Mouse (Mus musculus) cortical plate, adult 2 months (tissue): ENCODE data around the gene Zfp84. TPM values are rescaled to one million over a fixed set of nuclear protein-coding genes. Genes with fewer than 3 reads are reported as not detected.

ENCODE experiments used
- H3K27ac ChIP-seq: fragments of 200-500 bp; 2 replicates; pipeline ENCODE4 v1.5.1; 2012; ENCODE audit warnings: low read length, control low read depth, inconsistent platforms; ENCODE audit not compliant: insufficient read depth
- H3K4me1 ChIP-seq: fragments of 200-500 bp; 2 replicates; pipeline ENCODE4 v1.6.1; 2011; ENCODE audit warnings: low read length; ENCODE audit not compliant: control insufficient read depth, insufficient read depth
- H3K4me3 ChIP-seq: fragments of 200-500 bp; 2 replicates; pipeline ENCODE4 v1.5.1; 2011; ENCODE audit warnings: mild to moderate bottlenecking, low read length, control low read depth; ENCODE audit not compliant: insufficient read depth
- CTCF ChIP-seq: fragments of 200-500 bp; IDR thresholded peaks from 2 replicates; pipeline ENCODE4 v1.5.1; 2011; ENCODE audit warnings: mild to moderate bottlenecking, control low read depth, low read length; ENCODE audit not compliant: insufficient read depth; ENCODE audit errors: extremely low read depth
- POLR2A ChIP-seq: fragments of 200-500 bp; IDR thresholded peaks from 2 replicates; pipeline ENCODE4 v1.6.1; 2011; ENCODE audit warnings: mild to moderate bottlenecking, low read length, control low read depth; ENCODE audit not compliant: insufficient read depth; ENCODE audit errors: extremely low read depth
- polyA plus RNA-seq: library from polyadenylated mRNA; depleted of rRNA; stranded (reverse); fragments of >200 nt; gene quantifications from 2 replicates; pipeline ENCODE4 v1.2.3, GENCODE M21; 2012

Gene Zfp84
- polyA plus RNA-seq, 1 experiment: 9.6 TPM

GRCm38 (mm10) chr7:29773503-29773902 is 5.2 kb downstream of the Zfp84 start:
- H3K27ac ChIP-seq: no peak overlapping the region
- no peak for TF ChIP-seq POLR2A
- TF ChIP-seq CTCF: no peak
- H3K4me3 ChIP-seq: no peak overlapping the region
- 0 out of 2 replicates have a peak, but pooled peaks cover 1% of the 10 kb centered on the region for H3K4me1 ChIP-seq

GRCm38 (mm10) chr7:29774371-29774770 is 6.0 kb downstream of the Zfp84 start:
- TF ChIP-seq CTCF (no peak), POLR2A (no peak)
- 0 out of 2 replicates have a peak, but pooled peaks cover under 1% of the 10 kb centered on the region for H3K4me1 ChIP-seq
- H3K4me3 ChIP-seq: no peak overlapping the region
- H3K27ac ChIP-seq: no peak overlapping the region

- Histone ChIP-seq H3K27ac (no peak overlapping the region), H3K4me3 (no peak overlapping the region), H3K4me1 (no peaks in the 10 kb centered on the region)
- TF ChIP-seq CTCF: no peak
- TF ChIP-seq POLR2A: no peak
These were observed 8.2 kb downstream of the Zfp84 start for GRCm38 (mm10) chr7:29776568-29776967.

DNA sequence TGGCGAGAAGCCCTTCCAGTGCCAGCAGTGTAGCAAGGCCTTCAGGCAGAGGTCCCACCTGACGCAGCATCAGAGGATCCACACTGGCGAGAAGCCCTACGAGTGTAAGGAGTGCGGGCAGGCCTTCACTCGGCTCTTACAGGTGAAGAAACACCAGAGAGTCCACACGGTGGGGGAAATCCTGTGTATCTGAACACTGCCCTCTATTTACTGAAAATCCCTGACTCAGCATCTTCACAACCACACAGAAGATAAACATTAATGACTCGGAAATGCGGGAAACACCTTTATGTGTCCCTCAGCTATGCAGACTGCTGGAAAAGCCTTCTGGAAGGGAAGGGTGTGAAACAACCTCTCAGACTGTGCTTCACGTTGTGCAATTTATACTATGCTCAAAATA is 9.0 kb downstream of the Zfp84 start:
- no peak for TF ChIP-seq CTCF
- no peak for TF ChIP-seq POLR2A
- Histone ChIP-seq H3K4me3 (no peak overlapping the region), H3K27ac (no peak overlapping the region), H3K4me1 (no peaks in the 10 kb centered on the region)

DNA sequence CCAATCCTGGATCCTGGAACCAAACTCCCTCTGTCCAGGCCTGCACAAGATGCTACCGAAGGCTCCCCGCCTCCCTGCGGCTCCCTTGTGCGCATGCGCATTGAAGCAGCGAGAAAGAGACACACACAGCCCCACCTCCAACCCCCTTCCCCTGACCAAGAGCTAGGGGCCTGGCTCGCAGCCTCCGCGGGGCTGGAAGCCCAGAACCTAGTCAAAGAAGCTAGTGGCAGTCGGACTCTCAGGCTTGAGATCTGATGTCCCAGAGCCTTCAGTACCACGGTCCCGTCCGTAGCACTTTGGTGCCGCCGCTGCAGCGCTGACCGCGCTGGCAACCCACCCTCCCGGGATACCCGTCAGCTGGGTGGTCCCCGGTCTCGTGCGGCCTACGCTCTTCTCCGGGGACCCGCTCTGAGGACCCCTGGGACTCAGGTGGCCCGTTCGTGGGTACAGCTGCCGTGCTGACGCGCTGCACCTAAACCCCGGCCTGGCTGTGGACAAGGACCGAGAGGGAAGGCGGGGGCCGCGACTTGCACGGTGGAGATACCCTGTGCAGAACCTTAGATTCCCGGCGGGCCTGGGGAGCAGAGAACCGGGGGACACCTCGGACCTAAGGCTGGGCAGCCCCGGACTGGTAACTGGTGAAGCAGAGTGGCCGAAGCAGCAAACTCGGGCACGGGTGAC is 15.7 kb downstream of the Zfp84 start, which contains the start of gene Zfp30:
Gene Zfp30, plus strand, starts transcription at position 128 of the 681 bp plus-strand sequence.
- peaks cover 2% of the 10 kb centered on the region; the same call in 1 of the 2 replicates for H3K4me1 ChIP-seq
- peak within 1 kb of the TSS; percentile 70 for H3K27ac ChIP-seq
- peak within 1 kb of the TSS; percentile 79 for H3K4me3 ChIP-seq
- TF ChIP-seq CTCF (no peak), POLR2A (peak; percentile 79; the same call in 1 of the 2 replicates)

DNA sequence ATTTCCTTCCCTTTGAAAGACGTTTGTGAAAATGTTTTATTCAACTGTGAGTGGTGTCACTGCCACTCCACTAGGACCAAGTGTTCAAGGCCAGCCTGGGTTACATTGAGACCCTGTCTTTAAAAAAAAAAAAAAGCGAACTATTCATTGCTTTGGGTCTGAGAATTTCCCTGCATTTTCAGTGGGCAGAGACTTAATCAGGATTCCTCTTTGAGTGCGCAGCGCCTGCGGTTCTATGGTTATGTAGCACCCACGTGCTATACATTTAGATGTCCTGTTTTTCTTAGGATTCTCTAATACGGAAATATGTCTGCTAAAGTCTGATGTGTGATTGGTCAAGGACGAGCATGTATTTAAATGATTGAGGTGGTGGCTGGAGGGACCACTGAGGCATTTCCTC is 16.7 kb downstream of the Zfp84 start:
- TF ChIP-seq CTCF (no peak), POLR2A (0 out of 2 replicates have a peak, but pooled peaks have one; percentile 20)
- Histone ChIP-seq H3K4me3 (peak overlapping the region; percentile 79), H3K4me1 (peaks cover 2% of the 10 kb centered on the region; the same call in 1 of the 2 replicates), H3K27ac (no peak overlapping the region)

DNA sequence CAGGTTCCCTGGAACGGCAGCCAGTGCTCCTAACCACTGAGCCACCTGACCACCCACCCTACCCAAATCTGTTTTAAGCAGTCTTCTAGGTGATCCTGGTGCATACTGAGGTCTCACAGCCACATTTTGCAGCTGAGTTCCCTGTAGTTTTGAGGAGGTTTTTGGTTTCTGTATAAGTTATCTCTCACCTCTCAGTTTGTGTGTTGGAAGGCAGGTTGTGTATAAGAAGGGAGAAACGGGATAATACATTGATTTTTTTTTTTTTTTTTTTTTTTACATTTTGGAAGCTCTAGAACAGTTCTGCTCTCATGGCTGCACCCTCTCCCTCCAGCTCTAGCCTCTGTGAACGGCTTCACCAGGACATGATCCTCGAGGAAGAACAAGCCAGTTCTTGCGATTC is 17.5 kb downstream of the Zfp84 start:
- H3K4me3 ChIP-seq: peak overlapping the region; percentile 79
- H3K27ac ChIP-seq: no peak overlapping the region
- TF ChIP-seq CTCF: no peak
- no peak for TF ChIP-seq POLR2A
- peaks cover 2% of the 10 kb centered on the region; the same call in 1 of the 2 replicates for H3K4me1 ChIP-seq

- TF ChIP-seq CTCF (no peak), POLR2A (no peak)
- H3K27ac ChIP-seq: no peak overlapping the region
- H3K4me1 ChIP-seq: no peaks in the 10 kb centered on the region
- no peak overlapping the region for H3K4me3 ChIP-seq
These were observed 24.6 kb downstream of the Zfp84 start for GRCm38 (mm10) chr7:29792906-29793305.

GRCm38 (mm10) chr7:29807046-29807445 is 38.7 kb downstream of the Zfp84 start:
- no peak overlapping the region for H3K4me3 ChIP-seq
- no peak overlapping the region for H3K27ac ChIP-seq
- TF ChIP-seq POLR2A: no peak
- TF ChIP-seq CTCF: no peak
- H3K4me1 ChIP-seq: no peaks in the 10 kb centered on the region

DNA sequence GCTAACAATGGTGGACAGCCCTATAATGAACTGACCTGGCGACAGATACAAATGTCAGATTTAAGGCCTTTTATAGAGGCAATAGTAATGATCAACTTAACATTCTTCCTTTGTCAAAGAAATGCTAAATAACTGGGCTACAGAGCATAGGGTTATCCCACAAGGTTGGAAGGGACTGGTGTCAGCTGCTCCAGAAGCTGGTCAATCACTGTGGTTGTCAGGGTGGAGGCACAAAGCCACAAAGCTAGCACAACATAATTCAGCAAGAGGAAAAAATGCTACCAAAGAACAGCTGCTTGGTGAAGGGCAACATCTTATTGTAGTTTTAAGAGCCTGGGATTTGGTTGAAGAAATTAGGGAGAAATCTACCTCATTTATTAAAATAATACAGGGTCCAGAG is 43.9 kb downstream of the Zfp84 start:
- TF ChIP-seq CTCF (no peak), POLR2A (no peak)
- H3K4me1 ChIP-seq: peaks cover 2% of the 10 kb centered on the region; the same call in 1 of the 2 replicates
- no peak overlapping the region for H3K4me3 ChIP-seq
- no peak overlapping the region for H3K27ac ChIP-seq

GRCm38 (mm10) chr7:29814381-29814780 is 46.0 kb downstream of the Zfp84 start:
- Histone ChIP-seq H3K4me1 (peaks cover 2% of the 10 kb centered on the region; the same call in 1 of the 2 replicates), H3K27ac (no peak overlapping the region), H3K4me3 (no peak overlapping the region)
- TF ChIP-seq POLR2A (no peak), CTCF (no peak)
